Mouse (Mus musculus): ENCODE measurements around the gene Lcmt2.

GRCm38 (mm10) chr2:121142415-121142814, 2.0 kb upstream of the Lcmt2 start:
- no peak for TF ChIP-seq CTCF (IDR thresholded peaks at IDR 0.05; ENCODE audit: borderline replicate concordance, control insufficient read depth, extremely low read depth, insufficient read depth, low read length, poor library complexity)
- TF ChIP-seq POLR2A (IDR thresholded peaks at IDR 0.05; ENCODE audit: control insufficient read depth, extremely low read depth, insufficient read depth, low read length, poor library complexity) = no peak

Measured in thymus, adult 2 months (tissue).